Mouse (Mus musculus): ENCODE measurements around the gene M1ap.

DNA sequence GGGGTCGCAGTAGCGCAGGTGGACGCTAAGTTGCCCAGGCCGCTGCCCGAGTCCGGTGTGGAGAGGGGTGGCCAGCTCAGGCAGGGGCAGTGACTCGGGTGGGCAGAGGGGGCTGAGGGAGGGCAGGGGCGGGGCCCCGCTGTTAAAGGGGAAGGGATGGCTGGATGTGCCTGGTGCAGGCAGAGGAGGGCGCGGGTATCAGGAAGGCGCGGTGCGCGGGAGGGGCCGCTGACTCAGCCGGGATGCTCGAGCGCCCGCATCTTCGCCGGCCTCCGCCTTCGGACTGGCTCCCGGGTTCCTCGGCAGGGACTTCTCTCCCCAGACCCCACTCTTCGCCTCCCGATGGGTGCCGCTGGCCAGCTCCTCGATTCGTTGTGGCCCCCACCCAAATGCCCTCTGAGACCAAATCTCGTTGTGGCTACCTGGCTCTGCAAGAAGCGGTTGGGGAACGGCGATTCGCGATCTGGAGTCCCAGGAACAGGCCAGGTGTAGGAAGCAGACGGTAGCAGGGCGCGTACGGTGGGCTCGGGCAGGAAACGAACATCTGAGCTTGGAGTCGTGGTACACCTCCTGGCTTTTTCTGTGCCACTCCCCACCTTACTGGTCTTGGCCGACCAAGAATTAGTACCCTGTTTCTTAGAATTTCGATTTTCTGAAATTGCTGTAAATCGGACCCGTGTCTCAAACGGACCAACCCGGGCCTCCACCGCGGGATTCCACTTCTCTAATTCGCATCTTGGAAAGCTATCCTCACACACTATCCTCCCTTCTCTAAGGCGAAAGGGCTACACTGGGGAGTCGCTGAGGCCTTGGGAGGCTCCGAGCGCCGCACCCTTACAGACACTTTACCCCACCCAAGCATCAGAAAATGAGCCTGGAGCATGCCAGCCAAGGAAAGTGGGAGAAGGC lies 123.9 kb downstream of the M1ap start:
- TF ChIP-seq EP300 (IDR thresholded peaks at IDR 0.05; ENCODE audit: low read depth) = no peak
- TF ChIP-seq CTCF (IDR thresholded peaks at IDR 0.05; ENCODE audit: low read depth) = no peak
